Mouse (Mus musculus): ENCODE results near the gene Fignl2.

GRCm38 (mm10) chr15:101056225-101056624 lies 22.1 kb downstream of the Fignl2 start:
- TF ChIP-seq CHD2 (IDR thresholded peaks at IDR 0.05; ENCODE audit: low read depth, low read length) (no peak), MAFK (IDR thresholded peaks at IDR 0.05; ENCODE audit: insufficient read depth, low read depth, low read length) (no peak), ZC3H11A (IDR thresholded peaks at IDR 0.05; ENCODE audit: borderline replicate concordance, low read depth, low read length) (peak; percentile 13; the same call in 1 of the 2 replicates)

All from ES-E14 (cell line).